Mouse (Mus musculus): ENCODE results near the gene Dio2. TPM values are rescaled to one million over a fixed set of nuclear protein-coding genes. Genes with fewer than 3 reads are reported as not detected.
A peak's percentile ranks its signal among the peaks of the same experiment; 100 is the strongest.

The Dio2 gene
- under 1 TPM; 0.12 to 0.16 TPM for polyA plus RNA-seq (2017; shearing (Covaris generic))

GRCm38 (mm10) chr12:90738388-90739223 lies at the start of gene Dio2:
Gene Dio2, minus strand, starts transcription at chr12:90738438.
- ATAC-seq = peak; percentile 67

GRCm38 (mm10) chr12:90781438-90781837 lies 43.2 kb upstream of the Dio2 start:
- no peak for ATAC-seq

- ATAC-seq = no peak
Measured at GRCm38 (mm10) chr12:90744752-90745151, 6.5 kb upstream of the Dio2 start.

- ATAC-seq = no peak
Measured at GRCm38 (mm10) chr12:90743633-90744032, 5.4 kb upstream of the Dio2 start.

- peak; percentile 64 for ATAC-seq
Measured at GRCm38 (mm10) chr12:90740468-90740867, 2.2 kb upstream of the Dio2 start.

- peak; percentile 26 for ATAC-seq
Measured at GRCm38 (mm10) chr12:90737932-90738331, 306 bp downstream of the Dio2 start.

- no peak for ATAC-seq
Measured at GRCm38 (mm10) chr12:90735447-90735846, 2.8 kb downstream of the Dio2 start.

GRCm38 (mm10) chr12:90734503-90734902 lies 3.7 kb downstream of the Dio2 start:
- no peak for ATAC-seq

- ATAC-seq = no peak
Measured at GRCm38 (mm10) chr12:90733721-90734120, 4.5 kb downstream of the Dio2 start.

- ATAC-seq = peak; percentile 88
Measured at GRCm38 (mm10) chr12:90729648-90730047, 8.6 kb downstream of the Dio2 start.

- ATAC-seq = no peak
Measured at GRCm38 (mm10) chr12:90725107-90725506, 13.1 kb downstream of the Dio2 start.

GRCm38 (mm10) chr12:90724644-90725043 lies 13.6 kb downstream of the Dio2 start:
- no peak for ATAC-seq

GRCm38 (mm10) chr12:90694135-90694534 lies 44.1 kb downstream of the Dio2 start:
- ATAC-seq = no peak

Measured in CD4-positive, CD25-positive, alpha-beta regulatory T cell, adult 4 months (primary cell).